Mouse (Mus musculus) thymus, adult 2 months (tissue): ENCODE measurements at regions not wholly inside any gene's neighbourhood (a gene's known extent, or its start where the extent isn't known, plus 50 kb on each side); places are given as distances from the start of the nearest gene placed in this dataset.

ENCODE experiments used
- CTCF ChIP-seq: fragments of 200-500 bp; IDR thresholded peaks from 2 replicates; pipeline ENCODE4 v1.5.1; 2012; ENCODE audit warnings: mild to moderate bottlenecking, control low read depth, low read length, moderate library complexity, borderline replicate concordance; ENCODE audit not compliant: control insufficient read depth, poor library complexity, insufficient read depth; ENCODE audit errors: extremely low read depth
- POLR2A ChIP-seq: fragments of 200-500 bp; IDR thresholded peaks from 2 replicates; pipeline ENCODE4 v1.6.1; 2012; ENCODE audit warnings: mild to moderate bottlenecking, low read length, control low read depth, moderate library complexity; ENCODE audit not compliant: control insufficient read depth, poor library complexity, insufficient read depth; ENCODE audit errors: extremely low read depth

DNA sequence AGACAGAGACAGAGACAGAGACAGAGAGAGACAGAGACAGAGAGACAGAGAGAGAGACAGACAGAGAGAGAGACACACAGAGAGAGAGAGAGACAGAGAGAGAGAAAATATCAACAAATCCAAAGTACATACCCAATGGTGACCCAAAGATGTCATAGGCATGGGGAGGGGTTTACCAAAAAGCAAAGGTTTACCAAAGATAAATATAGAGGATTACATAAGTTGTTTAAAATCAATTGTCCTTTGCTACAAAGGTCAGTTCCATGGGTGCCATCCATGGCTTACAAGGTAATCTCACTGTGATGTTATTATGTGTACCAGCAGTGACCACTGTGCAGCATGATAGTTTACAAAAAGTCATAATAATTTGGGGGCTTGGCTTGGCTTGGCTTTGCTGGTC lies 88.7 kb upstream of the Trim24 start:
- no peak for TF ChIP-seq CTCF
- no peak for TF ChIP-seq POLR2A
